Mouse (Mus musculus) MEL (cell line): ENCODE measurements around the gene Kctd20. TPM values are rescaled to one million over a fixed set of nuclear protein-coding genes. Genes with fewer than 3 reads are reported as not detected.

ENCODE experiments used
- DNase-seq: peaks from one replicate; pipeline ENCODE4 v3.0.0; 2011; ENCODE audit warnings: low read depth, low spot score
- H3K27ac ChIP-seq: 2 replicates; pipeline ENCODE4 v1.5.1; 2012; ENCODE audit warnings: low read depth, mild to moderate bottlenecking, control low read depth, low read length, moderate library complexity; ENCODE audit not compliant: control insufficient read depth
- H3K27me3 ChIP-seq, 2 experiments: fragments of 150-350 bp in 1 of 2; sonication (generic) in 1 of 2; 2 replicates each; pipeline ENCODE4 v1.6.1; 2012; ENCODE audit warnings: low read length in 2 of 2, mild to moderate bottlenecking in 2 of 2, improper control_type of control experiment in 1 of 2, moderate library complexity in 1 of 2; ENCODE audit not compliant: insufficient read depth in 2 of 2, control insufficient read depth in 1 of 2
- H3K36me3 ChIP-seq, 2 experiments: 2 replicates each; pipeline ENCODE4 v1.6.1; 2012 to 2014; ENCODE audit warnings: low read length in 2 of 2, improper control_type of control experiment in 1 of 2, inconsistent platforms in 1 of 2, mild to moderate bottlenecking in 1 of 2; ENCODE audit not compliant: insufficient read depth in 2 of 2, control insufficient read depth in 1 of 2
- H3K4me1 ChIP-seq, 2 experiments: fragments of 150-350 bp in 1 of 2; sonication (generic) in 1 of 2; 2 replicates each; pipeline ENCODE4 v1.6.1; 2012; ENCODE audit warnings: low read length in 2 of 2, improper control_type of control experiment in 1 of 2, mild to moderate bottlenecking in 1 of 2; ENCODE audit not compliant: insufficient read depth in 2 of 2, control insufficient read depth in 1 of 2
- H3K4me3 ChIP-seq, 2 experiments: fragments of 150-350 bp in 1 of 2; sonication (generic) in 1 of 2; 2 replicates each; pipeline ENCODE4 v1.5.1; 2012; ENCODE audit warnings: low read depth in 2 of 2, low read length in 2 of 2, mild to moderate bottlenecking in 2 of 2, moderate library complexity in 2 of 2, control low read depth in 1 of 2, improper control_type of control experiment in 1 of 2; ENCODE audit not compliant: control insufficient read depth in 1 of 2, insufficient read depth in 1 of 2
- H3K79me2 ChIP-seq: 2 replicates; pipeline ENCODE4 v1.6.1; 2012; ENCODE audit warnings: mild to moderate bottlenecking, low read length, moderate library complexity; ENCODE audit not compliant: control insufficient read depth, poor library complexity, insufficient read depth
- H3K9ac ChIP-seq: 2 replicates; pipeline ENCODE4 v1.6.1; 2012; ENCODE audit warnings: low read depth, mild to moderate bottlenecking, control low read depth, low read length, moderate library complexity; ENCODE audit not compliant: control insufficient read depth, poor library complexity, severe bottlenecking
- H3K9me3 ChIP-seq: fragments of 150-350 bp; sonication (generic); replicated peaks from 2 replicates; pipeline ENCODE4 v1.6.1; 2012; ENCODE audit warnings: mild to moderate bottlenecking, low read length, improper control_type of control experiment, moderate library complexity; ENCODE audit not compliant: insufficient read depth
- BHLHE40 ChIP-seq: IDR thresholded peaks from 2 replicates; pipeline ENCODE4 v1.6.1; 2012; ENCODE audit warnings: low read depth, mild to moderate bottlenecking, inconsistent platforms, low read length, improper control_type of control experiment, borderline replicate concordance
- CHD1 ChIP-seq: IDR thresholded peaks from 2 replicates; pipeline ENCODE4 v1.6.1; 2012; ENCODE audit warnings: low read depth, mild to moderate bottlenecking, inconsistent platforms, low read length, improper control_type of control experiment
- CTCF ChIP-seq, 3 experiments: IDR thresholded peaks in 2 of 3; conservative IDR thresholded peaks in 1 of 3; 2 replicates each; pipeline ENCODE4 v1.5.1; 2011 to 2012; ENCODE audit warnings: low read length in 3 of 3, low read depth in 2 of 3, mild to moderate bottlenecking in 2 of 3, improper control_type of control experiment in 1 of 3, inconsistent platforms in 1 of 3, mixed read lengths in 1 of 3, moderate library complexity in 1 of 3; ENCODE audit not compliant: control insufficient read depth in 1 of 3, insufficient read depth in 1 of 3, poor library complexity in 1 of 3, severe bottlenecking in 1 of 3
- E2F4 ChIP-seq: IDR thresholded peaks from 2 replicates; pipeline ENCODE4 v1.6.1; 2011; ENCODE audit warnings: low read depth, low read length, improper control_type of control experiment, borderline replicate concordance
- ELF1 ChIP-seq: IDR thresholded peaks from 2 replicates; pipeline ENCODE4 v1.6.1; 2014; ENCODE audit warnings: low read depth, mild to moderate bottlenecking, inconsistent platforms, low read length, improper control_type of control experiment, moderate library complexity
- EP300 ChIP-seq, 2 experiments: IDR thresholded peaks; 2 replicates each; pipeline ENCODE4 v1.6.1; 2011; ENCODE audit warnings: improper control_type of control experiment in 2 of 2, low read length in 2 of 2, low read depth in 1 of 2, mild to moderate bottlenecking in 1 of 2
- ETS1 ChIP-seq: IDR thresholded peaks from 2 replicates; pipeline ENCODE4 v1.6.1; 2012; ENCODE audit warnings: low read depth, mild to moderate bottlenecking, inconsistent platforms, low read length, improper control_type of control experiment, moderate library complexity
- GABPA ChIP-seq: IDR thresholded peaks from 2 replicates; pipeline ENCODE4 v1.6.1; 2012; ENCODE audit warnings: low read depth, mild to moderate bottlenecking, inconsistent platforms, low read length, improper control_type of control experiment, moderate library complexity
- GATA1 ChIP-seq: IDR thresholded peaks from 2 replicates; pipeline ENCODE4 v1.6.1; 2011; ENCODE audit warnings: low read depth, low read length, improper control_type of control experiment
- HCFC1 ChIP-seq: IDR thresholded peaks from 2 replicates; pipeline ENCODE4 v1.6.1; 2012; ENCODE audit warnings: low read depth, mild to moderate bottlenecking, inconsistent platforms, low read length, improper control_type of control experiment, moderate library complexity
- JUND ChIP-seq: IDR thresholded peaks from 2 replicates; pipeline ENCODE4 v1.6.1; 2011; ENCODE audit warnings: low read depth, mild to moderate bottlenecking, improper control_type of control experiment, low read length
- MAX ChIP-seq: IDR thresholded peaks from 2 replicates; pipeline ENCODE4 v1.6.1; 2011; ENCODE audit warnings: low read length, improper control_type of control experiment
- MAZ ChIP-seq: IDR thresholded peaks from 2 replicates; pipeline ENCODE4 v1.6.1; 2012; ENCODE audit warnings: low read depth, mild to moderate bottlenecking, inconsistent platforms, low read length, improper control_type of control experiment
- MXI1 ChIP-seq: IDR thresholded peaks from 2 replicates; pipeline ENCODE4 v1.6.1; 2011; ENCODE audit warnings: mild to moderate bottlenecking, low read depth, low read length, improper control_type of control experiment
- MYB ChIP-seq: IDR thresholded peaks from 2 replicates; pipeline ENCODE4 v1.6.1; 2011; ENCODE audit warnings: mild to moderate bottlenecking, low read depth, low read length, improper control_type of control experiment
- MYC ChIP-seq: IDR thresholded peaks from 2 replicates; pipeline ENCODE4 v1.6.1; 2011; ENCODE audit warnings: low read depth, mild to moderate bottlenecking, low read length, improper control_type of control experiment, moderate library complexity
- NELFE ChIP-seq: IDR thresholded peaks from 2 replicates; pipeline ENCODE4 v1.6.1; 2011; ENCODE audit warnings: low read depth, low read length, improper control_type of control experiment
- NRF1 ChIP-seq: IDR thresholded peaks from 2 replicates; pipeline ENCODE4 v1.6.1; 2014; ENCODE audit warnings: low read depth, mild to moderate bottlenecking, inconsistent platforms, low read length, improper control_type of control experiment, moderate library complexity; ENCODE audit not compliant: poor library complexity, insufficient read depth, severe bottlenecking
- POLR2AphosphoS5 ChIP-seq: IDR thresholded peaks from 2 replicates; pipeline ENCODE4 v1.6.1; 2012; ENCODE audit warnings: low read depth, borderline replicate concordance, mild to moderate bottlenecking, inconsistent platforms, low read length, moderate library complexity, mixed read lengths
- RAD21 ChIP-seq: IDR thresholded peaks from 2 replicates; pipeline ENCODE4 v1.6.1; 2011; ENCODE audit warnings: mild to moderate bottlenecking, low read depth, low read length, improper control_type of control experiment
- RCOR1 ChIP-seq: IDR thresholded peaks from 2 replicates; pipeline ENCODE4 v1.6.1; 2012; ENCODE audit warnings: low read depth, mild to moderate bottlenecking, inconsistent platforms, low read length, improper control_type of control experiment
- SIN3A ChIP-seq: IDR thresholded peaks from 2 replicates; pipeline ENCODE4 v1.6.1; 2012; ENCODE audit warnings: low read length, improper control_type of control experiment, inconsistent platforms
- SMC3 ChIP-seq: IDR thresholded peaks from 2 replicates; pipeline ENCODE4 v1.6.1; 2011; ENCODE audit warnings: low read depth, low read length, improper control_type of control experiment
- TAL1 ChIP-seq: IDR thresholded peaks from 2 replicates; pipeline ENCODE4 v1.6.1; 2012; ENCODE audit warnings: mild to moderate bottlenecking, inconsistent platforms, low read length, moderate library complexity, mixed read lengths
- TCF12 ChIP-seq: IDR thresholded peaks from 2 replicates; pipeline ENCODE4 v1.6.1; 2014; ENCODE audit warnings: low read depth, mild to moderate bottlenecking, inconsistent platforms, low read length, improper control_type of control experiment, moderate library complexity
- USF1 ChIP-seq: IDR thresholded peaks from 2 replicates; pipeline ENCODE4 v1.6.1; 2014; ENCODE audit warnings: low read depth, mild to moderate bottlenecking, inconsistent platforms, low read length, improper control_type of control experiment, moderate library complexity
- USF2 ChIP-seq, 2 experiments: IDR thresholded peaks; 2 replicates each; pipeline ENCODE4 v1.6.1; 2011 to 2012; ENCODE audit warnings: improper control_type of control experiment in 2 of 2, low read length in 2 of 2, borderline replicate concordance in 1 of 2, inconsistent platforms in 1 of 2, low read depth in 1 of 2, mild to moderate bottlenecking in 1 of 2; ENCODE audit not compliant: insufficient read depth in 1 of 2
- ZC3H11A ChIP-seq: IDR thresholded peaks from 2 replicates; pipeline ENCODE4 v1.6.1; 2012; ENCODE audit warnings: low read depth, mild to moderate bottlenecking, inconsistent platforms, low read length, improper control_type of control experiment
- ZKSCAN1 ChIP-seq: IDR thresholded peaks from 2 replicates; pipeline ENCODE4 v1.6.1; 2012; ENCODE audit warnings: low read depth, mild to moderate bottlenecking, inconsistent platforms, low read length, improper control_type of control experiment, moderate library complexity
- ZMIZ1 ChIP-seq: IDR thresholded peaks from 2 replicates; pipeline ENCODE4 v1.6.1; 2012; ENCODE audit warnings: low read depth, mild to moderate bottlenecking, inconsistent platforms, low read length, improper control_type of control experiment, moderate library complexity
- polyA plus RNA-seq, 2 experiments: library from polyadenylated mRNA; stranded (reverse) in 1 of 2; unstranded in 1 of 2; fragments of >175 nt in 1 of 2; fragments of >200 nt in 1 of 2; gene quantifications; 2 replicates each; pipeline versions ENCODE4 v1.2.1 to v1.2.4; 2012; ENCODE audit warnings: low replicate concordance in 2 of 2, low read depth in 1 of 2; ENCODE audit not compliant: insufficient read length in 2 of 2, insufficient read depth in 1 of 2, missing spikeins in 1 of 2
- total RNA-seq: library from RNA; depleted of rRNA; stranded (reverse); fragments of 300-350 nt; gene quantifications from 2 replicates; pipeline ENCODE4 v1.2.3, GENCODE M21; 2012

Gene Kctd20
- total and polyA plus RNA-seq, 3 experiments, result 41.8 to 65.4 TPM; not detected in 1

GRCm38 (mm10) chr17:28907959-28908358, 43.8 kb upstream of the Kctd20 start:
- Histone ChIP-seq H3K9me3 (no peaks in the 10 kb centered on the region), H3K36me3 (no peaks in the 10 kb centered on the region), H3K4me3 (no peak overlapping the region), H3K27ac (no peak overlapping the region), H3K79me2 (no peaks in the 10 kb centered on the region), H3K9ac (no peak overlapping the region), H3K27me3 (0 out of 4 replicates have a peak, but pooled peaks cover 0 to 1% of the 10 kb centered on the region in 2 experiments), H3K4me1 (no peaks in the 10 kb centered on the region)
- DNase-seq, result peak; percentile 13
- TF ChIP-seq MAX (no peak), MYC (no peak), GABPA (no peak), CHD1 (no peak), ELF1 (no peak), HCFC1 (no peak), RCOR1 (no peak), NELFE (no peak), ETS1 (no peak), MYB (no peak)

GRCm38 (mm10) chr17:28909252-28909941, 42.4 kb upstream of the Kctd20 start:
- no peaks in the 10 kb centered on the region for H3K9me3 ChIP-seq
- DNase-seq, result peak; percentile 51
- no peak overlapping the region for H3K27ac ChIP-seq
- H3K4me3 ChIP-seq, result no peak overlapping the region
- H3K36me3 ChIP-seq, result no peaks in the 10 kb centered on the region
- H3K79me2 ChIP-seq, result no peaks in the 10 kb centered on the region
- H3K27me3 ChIP-seq, result 0 out of 4 replicates have a peak, but pooled peaks cover 0 to 1% of the 10 kb centered on the region in 2 experiments
- peak overlapping the region; percentile 9; the same call in 1 of the 2 replicates for H3K9ac ChIP-seq
- H3K4me1 ChIP-seq, result no peaks in the 10 kb centered on the region
- TF ChIP-seq TAL1 (no peak), NELFE (no peak), ZKSCAN1 (no peak), GABPA (no peak), MXI1 (no peak), SMC3 (peak; percentile 44), RAD21 (peak; percentile 33), EP300 (IDR thresholded peaks at IDR 0.05; ENCODE audit: low read depth in 1 of 2, low read length in 2 of 2) (no peak), USF2 (IDR thresholded peaks at IDR 0.05; ENCODE audit: borderline replicate concordance in 1 of 2, insufficient read depth in 1 of 2, low read depth in 1 of 2, low read length in 2 of 2) (no peak), CTCF (IDR thresholded peaks at IDR 0.05 in 2 of 3, conservative IDR thresholded peaks at IDR 0.05 in 1 of 3; ENCODE audit: control insufficient read depth in 1 of 3, insufficient read depth in 1 of 3, low read depth in 2 of 3, low read length in 3 of 3, poor library complexity in 1 of 3, severe bottlenecking in 1 of 3) (peak; percentile 50 to 78 (median 62); a peak in 5 of 6 replicates), BHLHE40 (no peak), TCF12 (no peak), MYC (no peak), ZMIZ1 (no peak), ZC3H11A (0 out of 2 replicates have a peak, but pooled peaks have one; percentile 21), HCFC1 (no peak), POLR2AphosphoS5 (no peak), MAZ (no peak), MYB (no peak), NRF1 (no peak), GATA1 (no peak), USF1 (no peak), E2F4 (no peak), ELF1 (no peak), SIN3A (no peak), MAX (no peak), JUND (no peak)
